Mouse (Mus musculus) intestine, embryonic 14.5 days (tissue): ENCODE measurements at regions not wholly inside any gene's neighbourhood (a gene's known extent, or its start where the extent isn't known, plus 50 kb on each side); places are given as distances from the start of the nearest gene placed in this dataset.

Experiments used
- ATAC-seq: fragments of 200-750 bp; cut with Nextera tagmentation; replicated peaks from 2 replicates; pipeline ENCODE4 v1.8.0; 2017; ENCODE audit warnings: low read depth, moderate number of reproducible peaks, moderate TSS enrichment, moderate library complexity; ENCODE audit not compliant: low FRiP score, low TSS enrichment
- DNase-seq: peaks from one replicate; pipeline ENCODE4 v3.0.0-alpha.2; 2018; ENCODE audit warnings: low spot score
- H3K27ac ChIP-seq: fragments of 300-500 bp; sonication (generic); 2 replicates; pipeline ENCODE4 v1.5.1; 2014; ENCODE audit warnings: low read depth, mild to moderate bottlenecking, control low read depth
- H3K27me3 ChIP-seq: fragments of 300-500 bp; sonication (generic); replicated peaks from 2 replicates; pipeline ENCODE4 v1.6.1; 2014; ENCODE audit warnings: low read length, control low read depth; ENCODE audit not compliant: control insufficient read depth, insufficient read depth
- H3K36me3 ChIP-seq: fragments of 300-500 bp; sonication (generic); 2 replicates; pipeline ENCODE4 v1.6.1; 2014; ENCODE audit warnings: low read length, control low read depth; ENCODE audit not compliant: control insufficient read depth, insufficient read depth
- H3K4me1 ChIP-seq: fragments of 300-500 bp; sonication (generic); replicated peaks from 2 replicates; pipeline ENCODE4 v1.6.1; 2014; ENCODE audit warnings: low read length, control low read depth, mixed read lengths; ENCODE audit not compliant: control insufficient read depth, insufficient read depth
- H3K4me2 ChIP-seq: fragments of 300-500 bp; sonication (generic); 2 replicates; pipeline ENCODE4 v1.6.1; 2014; ENCODE audit warnings: low read length
- H3K4me3 ChIP-seq: fragments of 300-500 bp; sonication (generic); 2 replicates; pipeline ENCODE4 v1.5.1; 2014; ENCODE audit warnings: low read depth, low read length, control low read depth, mixed read lengths
- H3K9ac ChIP-seq: fragments of 300-500 bp; sonication (generic); 2 replicates; pipeline ENCODE4 v1.6.1; 2014; ENCODE audit warnings: mild to moderate bottlenecking, low read length
- H3K9me3 ChIP-seq: fragments of 300-500 bp; sonication (generic); 2 replicates; pipeline ENCODE4 v1.6.1; 2016; ENCODE audit warnings: low read length, control low read depth; ENCODE audit not compliant: control insufficient read depth
- WGBS: fragments of 180-500 bp; shearing (Covaris S2); extraction: QIAGEN DNeasy Blood & Tissue Kit; methylation state at CpG from one replicate; pipeline ENCODE4 v1.1.7; 2014; 5-methylcytosine and 5-hydroxymethylcytosine counted together

GRCm38 (mm10) chr12:58901931-58902330, 109.9 kb downstream of the Sec23a start:
- 82% methylated on average over 3 of the region's 3 CpGs for WGBS
- no peak for DNase-seq
- H3K36me3 ChIP-seq = no peaks in the 10 kb centered on the region
- no peak overlapping the region for H3K9ac ChIP-seq
- ATAC-seq = no peak
- H3K9me3 ChIP-seq = no peaks in the 10 kb centered on the region
- H3K27ac ChIP-seq = no peak overlapping the region
- H3K27me3 ChIP-seq = no peaks in the 10 kb centered on the region
- H3K4me2 ChIP-seq = no peak overlapping the region
- no peaks in the 10 kb centered on the region for H3K4me1 ChIP-seq
- no peak overlapping the region for H3K4me3 ChIP-seq

DNA sequence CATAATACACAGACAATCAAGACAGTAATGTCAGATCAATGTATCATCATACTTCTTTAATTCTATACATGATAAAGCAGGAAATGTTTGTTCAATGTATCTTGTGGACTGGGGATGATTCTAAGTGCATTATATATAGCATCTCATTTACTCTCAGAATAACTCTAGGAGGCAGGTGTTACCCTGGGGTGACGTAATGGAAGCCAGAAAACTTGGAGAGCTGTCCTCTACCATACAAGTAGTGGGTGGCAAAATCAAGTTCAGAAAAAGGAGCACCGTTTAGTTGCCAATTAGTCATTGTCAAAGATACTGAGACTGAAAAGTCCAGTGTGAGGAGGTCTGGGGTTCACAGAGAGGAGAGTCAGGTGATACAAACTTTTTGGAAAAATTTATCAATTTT, 136.0 kb downstream of the Sec23a start:
- ATAC-seq (no peak), DNase-seq (no peak)
- no peaks in the 10 kb centered on the region for H3K36me3 ChIP-seq
- no peaks in the 10 kb centered on the region for H3K27me3 ChIP-seq
- no peak overlapping the region for H3K9ac ChIP-seq
- no peak overlapping the region for H3K27ac ChIP-seq
- no peaks in the 10 kb centered on the region for H3K4me1 ChIP-seq
- H3K4me2 ChIP-seq = no peak overlapping the region
- H3K4me3 ChIP-seq = no peak overlapping the region
- 78% methylated on average over 2 of the region's 2 CpGs for WGBS
- no peaks in the 10 kb centered on the region for H3K9me3 ChIP-seq

DNA sequence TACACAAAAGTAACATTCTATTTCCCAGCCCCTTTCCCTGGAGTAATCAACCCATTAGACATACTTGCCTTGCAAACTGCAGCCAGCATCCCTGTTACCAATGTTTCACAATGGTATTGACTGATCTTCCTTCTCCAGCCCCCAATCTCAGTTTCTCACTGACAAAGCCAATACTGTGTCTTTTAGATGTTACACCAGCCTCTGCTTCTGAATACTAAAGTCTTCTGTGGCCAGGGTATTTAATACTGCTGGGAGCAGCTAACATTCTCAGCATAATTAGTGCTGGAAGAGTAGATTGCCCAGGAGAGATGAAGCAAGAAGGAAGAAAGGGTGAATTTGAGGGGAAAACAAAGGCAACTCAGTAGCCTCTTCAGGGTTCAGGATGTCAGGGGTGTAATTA, 139.4 kb downstream of the Sec23a start:
- H3K4me1 ChIP-seq = no peaks in the 10 kb centered on the region
- H3K9ac ChIP-seq = no peak overlapping the region
- no peak for ATAC-seq
- no peak overlapping the region for H3K27ac ChIP-seq
- no peak for DNase-seq
- H3K4me2 ChIP-seq = no peak overlapping the region
- no peaks in the 10 kb centered on the region for H3K9me3 ChIP-seq
- no peak overlapping the region for H3K4me3 ChIP-seq
- no peaks in the 10 kb centered on the region for H3K36me3 ChIP-seq
- no peaks in the 10 kb centered on the region for H3K27me3 ChIP-seq

DNA sequence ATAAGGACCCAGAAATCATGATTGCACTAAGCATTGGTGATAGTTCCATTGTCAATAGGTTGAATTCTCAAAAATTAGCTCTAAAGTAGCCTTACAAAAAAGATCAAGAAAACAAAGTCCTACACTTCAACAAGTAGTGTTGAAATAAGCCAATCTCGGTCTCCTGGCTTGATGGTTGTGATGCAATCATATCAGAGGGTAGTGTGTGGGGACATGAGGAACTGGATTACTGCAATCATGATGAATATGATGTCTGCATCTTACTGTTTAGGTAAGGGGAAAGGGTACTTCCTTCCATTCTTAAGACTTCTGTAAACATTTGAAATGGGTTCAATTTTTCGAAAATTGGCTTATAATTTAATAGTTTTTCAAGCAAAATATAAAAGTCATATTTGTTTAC, 155.3 kb downstream of the Sec23a start:
- no peaks in the 10 kb centered on the region for H3K9me3 ChIP-seq
- ATAC-seq (no peak), DNase-seq (no peak)
- WGBS = 75% methylated on average over 2 of the region's 2 CpGs
- no peak overlapping the region for H3K9ac ChIP-seq
- no peak overlapping the region for H3K4me2 ChIP-seq
- H3K4me1 ChIP-seq = no peaks in the 10 kb centered on the region
- H3K36me3 ChIP-seq = no peaks in the 10 kb centered on the region
- H3K27ac ChIP-seq = no peak overlapping the region
- no peak overlapping the region for H3K4me3 ChIP-seq
- no peaks in the 10 kb centered on the region for H3K27me3 ChIP-seq

DNA sequence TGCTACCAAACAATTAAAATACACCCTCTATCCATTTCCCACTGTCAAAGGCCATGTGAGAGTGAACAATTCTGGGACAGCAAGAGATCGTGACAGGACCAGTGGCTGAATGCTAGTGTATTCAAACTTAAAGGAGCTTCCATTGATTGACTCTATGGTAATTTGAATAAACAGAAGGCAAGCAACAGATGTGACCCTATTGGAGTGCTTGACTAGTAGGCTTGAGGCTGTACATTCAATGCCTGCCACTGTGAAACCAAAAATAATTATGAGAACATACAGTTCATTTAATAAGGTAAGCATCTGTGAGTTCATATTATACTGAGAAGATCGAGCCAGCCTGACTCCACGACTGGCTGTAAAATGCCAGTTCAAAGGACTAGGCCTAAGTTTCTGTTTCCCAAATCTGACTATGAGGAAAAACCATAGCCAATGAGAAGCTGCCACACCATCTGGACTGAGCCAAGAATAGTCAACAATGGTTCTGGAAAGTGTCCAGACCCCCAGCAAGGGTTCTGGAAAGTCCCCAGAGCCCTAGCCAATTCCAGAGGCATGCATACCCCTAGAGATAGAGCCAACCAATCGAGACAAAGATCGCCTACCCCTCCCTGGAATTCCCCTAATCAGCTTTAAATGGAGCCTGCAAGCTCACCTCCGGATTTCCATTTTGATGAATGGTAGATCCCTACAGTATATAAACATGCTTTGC, 160.0 kb downstream of the Sec23a start:
- Histone ChIP-seq H3K4me2 (no peak overlapping the region), H3K4me1 (no peaks in the 10 kb centered on the region), H3K4me3 (no peak overlapping the region), H3K36me3 (no peaks in the 10 kb centered on the region), H3K27ac (no peak overlapping the region), H3K27me3 (no peaks in the 10 kb centered on the region), H3K9me3 (no peaks in the 10 kb centered on the region), H3K9ac (no peak overlapping the region)
- ATAC-seq = no peak
- DNase-seq = no peak
- 75% methylated on average over 6 of the region's 6 CpGs for WGBS

GRCm38 (mm10) chr12:58829656-58830055, 182.2 kb downstream of the Sec23a start:
- DNase-seq (no peak), ATAC-seq (no peak)
- no peak overlapping the region for H3K27ac ChIP-seq
- 66% methylated on average over 1 of the region's 1 CpGs for WGBS
- no peaks in the 10 kb centered on the region for H3K36me3 ChIP-seq
- H3K9ac ChIP-seq = no peak overlapping the region
- H3K4me1 ChIP-seq = no peaks in the 10 kb centered on the region
- no peak overlapping the region for H3K4me2 ChIP-seq
- no peaks in the 10 kb centered on the region for H3K27me3 ChIP-seq
- no peak overlapping the region for H3K4me3 ChIP-seq
- H3K9me3 ChIP-seq = no peaks in the 10 kb centered on the region

DNA sequence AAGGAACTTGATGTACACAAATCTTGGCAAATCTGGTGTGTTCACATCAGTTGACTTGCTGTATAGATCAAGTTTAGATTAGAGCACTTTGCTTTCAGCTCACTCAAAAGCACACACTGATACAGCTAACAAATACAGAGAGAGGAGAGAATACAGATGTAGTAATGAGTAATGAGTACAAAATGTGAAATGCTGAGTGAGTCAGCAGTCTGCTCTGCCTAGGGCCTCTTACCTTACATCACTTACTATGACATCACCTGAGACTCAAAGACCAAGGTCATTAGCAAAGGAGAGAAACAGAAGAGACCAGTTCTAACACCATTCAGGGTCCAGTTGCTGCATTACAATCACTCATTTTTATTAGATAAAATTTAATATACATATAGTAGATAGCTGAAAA, 184.0 kb downstream of the Sec23a start:
- no peaks in the 10 kb centered on the region for H3K4me1 ChIP-seq
- H3K4me3 ChIP-seq = no peak overlapping the region
- no peak for DNase-seq
- no peaks in the 10 kb centered on the region for H3K27me3 ChIP-seq
- no peak overlapping the region for H3K9ac ChIP-seq
- ATAC-seq = no peak
- no peaks in the 10 kb centered on the region for H3K36me3 ChIP-seq
- H3K9me3 ChIP-seq = no peaks in the 10 kb centered on the region
- H3K4me2 ChIP-seq = no peak overlapping the region
- no peak overlapping the region for H3K27ac ChIP-seq

GRCm38 (mm10) chr12:58825139-58825921, 186.5 kb downstream of the Sec23a start:
- Histone ChIP-seq H3K4me2 (no peak overlapping the region), H3K4me1 (no peaks in the 10 kb centered on the region), H3K27me3 (no peaks in the 10 kb centered on the region), H3K9me3 (no peaks in the 10 kb centered on the region), H3K27ac (no peak overlapping the region), H3K36me3 (no peaks in the 10 kb centered on the region), H3K4me3 (no peak overlapping the region), H3K9ac (no peak overlapping the region)
- WGBS = 80% methylated on average over 7 of the region's 7 CpGs
- DNase-seq (no peak), ATAC-seq (no peak)

DNA sequence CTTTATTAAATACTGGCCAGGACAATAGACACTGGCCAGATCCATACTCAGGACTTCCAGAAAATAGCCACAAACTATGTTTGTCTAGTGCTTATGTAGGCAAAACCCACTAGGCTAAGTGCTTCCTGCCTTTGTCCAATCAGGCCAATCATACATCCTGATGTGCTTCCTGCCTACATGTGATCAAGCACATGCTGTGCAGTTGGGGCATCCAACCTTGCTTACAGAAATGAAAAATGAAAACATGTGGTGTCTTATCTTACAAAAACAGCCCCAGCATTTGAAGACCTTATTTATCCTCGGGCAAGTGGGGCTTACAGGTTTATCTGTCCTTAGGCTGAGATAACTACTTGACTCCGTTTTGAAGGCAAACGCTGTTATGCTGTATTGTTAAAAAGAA, 188.8 kb downstream of the Sec23a start:
- H3K9ac ChIP-seq = no peak overlapping the region
- whole genome bisulfite sequencing = 76% methylated on average over 3 of the region's 3 CpGs

More for the DNA sequence above, 188.8 kb downstream of the Sec23a start:
- no peak overlapping the region for H3K4me3 ChIP-seq
- no peak for ATAC-seq
- no peaks in the 10 kb centered on the region for H3K4me1 ChIP-seq
- no peak overlapping the region for H3K4me2 ChIP-seq
- H3K27ac ChIP-seq = no peak overlapping the region
- no peak for DNase-seq
- no peaks in the 10 kb centered on the region for H3K27me3 ChIP-seq
- H3K9me3 ChIP-seq = no peaks in the 10 kb centered on the region
- H3K36me3 ChIP-seq = no peaks in the 10 kb centered on the region
